Mouse (Mus musculus): ENCODE data around the gene Ptger1. TPM values are rescaled to one million over a fixed set of nuclear protein-coding genes. Genes with fewer than 3 reads are reported as not detected.

Ptger1 gene
- polyA plus RNA-seq, 2 experiments: 0.40 to 2.7 TPM

DNA sequence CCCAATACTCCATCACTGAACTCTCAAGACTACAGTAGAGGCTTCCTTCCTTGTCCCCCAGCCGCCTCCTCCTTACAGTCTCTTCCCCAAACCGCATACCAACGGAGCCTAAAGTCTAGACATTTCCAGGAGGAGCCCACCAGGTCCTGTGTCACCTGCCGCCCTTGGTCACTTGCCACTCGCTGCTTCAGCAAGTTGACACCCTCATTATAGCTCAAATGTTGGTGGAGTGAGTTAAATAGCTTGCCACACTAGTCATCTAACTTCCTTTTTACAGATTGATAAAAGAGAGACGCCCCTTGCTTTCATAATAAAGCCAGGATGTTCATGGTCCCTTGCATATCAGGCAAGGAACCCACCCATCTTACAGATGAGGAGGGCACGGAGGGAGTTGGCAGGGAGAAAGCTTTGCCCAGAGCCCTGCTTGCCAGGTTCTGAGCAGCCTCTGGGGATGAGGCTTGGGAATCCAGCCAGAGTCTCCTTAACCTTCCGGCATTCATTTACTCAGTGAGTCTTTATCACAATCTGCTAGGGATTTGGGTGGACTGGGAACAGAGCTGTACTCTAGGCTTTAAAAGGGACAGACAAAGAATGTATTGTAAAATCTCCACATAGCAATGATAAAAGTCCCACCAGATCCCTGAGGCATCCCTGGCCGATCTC is 34.1 kb downstream of the Ptger1 start:
- 75% methylated on average over 9 of the region's 9 CpGs for WGBS
- no peak overlapping the region for H3K9ac ChIP-seq (ENCODE audit: low read depth, low read length, severe bottlenecking)
- DNase-seq (ENCODE audit: low spot score) (no peak), ATAC-seq (ENCODE audit: low FRiP score, low read depth) (no peak)
- peaks cover 13% of the 10 kb centered on the region for H3K4me1 ChIP-seq (ENCODE audit: control insufficient read depth, insufficient read depth, low read length)
- no peak overlapping the region for H3K27ac ChIP-seq (replicated peaks; ENCODE audit: low read depth, low read length)
- H3K36me3 ChIP-seq (ENCODE audit: control insufficient read depth, insufficient read depth, low read length): no peaks in the 10 kb centered on the region
- H3K27me3 ChIP-seq (ENCODE audit: control insufficient read depth, insufficient read depth, low read length): no peaks in the 10 kb centered on the region
- no peak overlapping the region for H3K4me2 ChIP-seq (replicated peaks; ENCODE audit: low read depth, low read length, severe bottlenecking)
- H3K9me3 ChIP-seq (ENCODE audit: control insufficient read depth, low read length): no peaks in the 10 kb centered on the region
- TF ChIP-seq POLR2A (IDR thresholded peaks at IDR 0.05; ENCODE audit: borderline replicate concordance, extremely low read depth, insufficient read depth, insufficient read length): no peak
- H3K4me3 ChIP-seq (replicated peaks; ENCODE audit: low read length): no peak overlapping the region

GRCm38 (mm10) chr8:83703426-83703825 is 36.9 kb downstream of the Ptger1 start:
- no peak overlapping the region for H3K9ac ChIP-seq (ENCODE audit: low read depth, low read length, severe bottlenecking)
- 80% methylated on average over 4 of the region's 4 CpGs for WGBS
- H3K27ac ChIP-seq (replicated peaks; ENCODE audit: low read depth, low read length): no peak overlapping the region
- H3K9me3 ChIP-seq (ENCODE audit: control insufficient read depth, low read length): no peaks in the 10 kb centered on the region
- H3K36me3 ChIP-seq (ENCODE audit: control insufficient read depth, insufficient read depth, low read length): no peaks in the 10 kb centered on the region
- ATAC-seq (ENCODE audit: low FRiP score, low read depth): no peak
- 0 out of 2 replicates have a peak, but pooled peaks cover 3% of the 10 kb centered on the region for H3K4me1 ChIP-seq (ENCODE audit: control insufficient read depth, insufficient read depth, low read length)
- no peak for TF ChIP-seq POLR2A (IDR thresholded peaks at IDR 0.05; ENCODE audit: borderline replicate concordance, extremely low read depth, insufficient read depth, insufficient read length)
- no peak for DNase-seq (ENCODE audit: low spot score)
- no peaks in the 10 kb centered on the region for H3K27me3 ChIP-seq (ENCODE audit: control insufficient read depth, insufficient read depth, low read length)
- H3K4me2 ChIP-seq (replicated peaks; ENCODE audit: low read depth, low read length, severe bottlenecking): no peak overlapping the region
- H3K4me3 ChIP-seq (replicated peaks; ENCODE audit: low read length): no peak overlapping the region

- DNase-seq (ENCODE audit: low spot score) (no peak), ATAC-seq (ENCODE audit: low FRiP score, low read depth) (no peak)
- Histone ChIP-seq H3K36me3 (ENCODE audit: control insufficient read depth, insufficient read depth, low read length) (no peaks in the 10 kb centered on the region), H3K4me3 (replicated peaks; ENCODE audit: low read length) (no peak overlapping the region), H3K9me3 (ENCODE audit: control insufficient read depth, low read length) (no peaks in the 10 kb centered on the region), H3K4me1 (ENCODE audit: control insufficient read depth, insufficient read depth, low read length) (no peaks in the 10 kb centered on the region), H3K27ac (replicated peaks; ENCODE audit: low read depth, low read length) (no peak overlapping the region), H3K4me2 (replicated peaks; ENCODE audit: low read depth, low read length, severe bottlenecking) (no peak overlapping the region), H3K27me3 (ENCODE audit: control insufficient read depth, insufficient read depth, low read length) (no peaks in the 10 kb centered on the region), H3K9ac (ENCODE audit: low read depth, low read length, severe bottlenecking) (no peak overlapping the region)
- 60% methylated on average over 5 of the region's 5 CpGs for WGBS
- TF ChIP-seq POLR2A (IDR thresholded peaks at IDR 0.05; ENCODE audit: borderline replicate concordance, extremely low read depth, insufficient read depth, insufficient read length): no peak
Measured at GRCm38 (mm10) chr8:83706411-83706810, 39.9 kb downstream of the Ptger1 start.

GRCm38 (mm10) chr8:83707554-83707953 is 41.1 kb downstream of the Ptger1 start:
- 67% methylated on average over 8 of the region's 8 CpGs for WGBS
- Histone ChIP-seq H3K9me3 (ENCODE audit: control insufficient read depth, low read length) (no peaks in the 10 kb centered on the region), H3K4me3 (replicated peaks; ENCODE audit: low read length) (no peak overlapping the region), H3K9ac (ENCODE audit: low read depth, low read length, severe bottlenecking) (no peak overlapping the region), H3K27me3 (ENCODE audit: control insufficient read depth, insufficient read depth, low read length) (no peaks in the 10 kb centered on the region), H3K36me3 (ENCODE audit: control insufficient read depth, insufficient read depth, low read length) (no peaks in the 10 kb centered on the region), H3K27ac (replicated peaks; ENCODE audit: low read depth, low read length) (no peak overlapping the region), H3K4me2 (replicated peaks; ENCODE audit: low read depth, low read length, severe bottlenecking) (no peak overlapping the region), H3K4me1 (ENCODE audit: control insufficient read depth, insufficient read depth, low read length) (no peaks in the 10 kb centered on the region)
- no peak for TF ChIP-seq POLR2A (IDR thresholded peaks at IDR 0.05; ENCODE audit: borderline replicate concordance, extremely low read depth, insufficient read depth, insufficient read length)
- DNase-seq (ENCODE audit: low spot score) (no peak), ATAC-seq (ENCODE audit: low FRiP score, low read depth) (no peak)

DNA sequence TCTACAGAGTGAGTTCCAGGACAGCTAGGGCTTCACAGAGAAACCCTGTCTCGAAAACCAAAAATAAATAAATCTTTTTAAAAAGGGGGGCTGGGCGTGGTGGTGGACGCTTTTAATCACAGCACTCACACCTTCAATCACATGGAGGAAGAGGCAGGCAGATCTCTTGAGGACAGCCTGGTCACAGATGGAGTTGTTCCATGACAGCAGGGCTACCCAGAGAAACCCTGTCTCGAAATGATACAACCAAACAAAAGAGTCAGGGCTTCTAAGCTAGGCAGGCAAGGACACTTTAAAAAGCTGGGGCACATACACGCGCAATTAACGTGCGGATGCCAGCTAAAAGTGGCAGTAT is 48.2 kb downstream of the Ptger1 start:
- peak; percentile 4 for ATAC-seq (ENCODE audit: low FRiP score, low read depth)
- DNase-seq (ENCODE audit: low spot score): no peak
- Histone ChIP-seq H3K27me3 (ENCODE audit: control insufficient read depth, insufficient read depth, low read length) (no peaks in the 10 kb centered on the region), H3K36me3 (ENCODE audit: control insufficient read depth, insufficient read depth, low read length) (peaks cover 5% of the 10 kb centered on the region), H3K4me2 (replicated peaks; ENCODE audit: low read depth, low read length, severe bottlenecking) (peak overlapping the region; percentile 85), H3K27ac (replicated peaks; ENCODE audit: low read depth, low read length) (0 out of 2 replicates have a peak overlapping the region, but pooled peaks have one; percentile 20), H3K4me1 (ENCODE audit: control insufficient read depth, insufficient read depth, low read length) (peaks cover 14% of the 10 kb centered on the region), H3K9me3 (ENCODE audit: control insufficient read depth, low read length) (no peaks in the 10 kb centered on the region), H3K4me3 (replicated peaks; ENCODE audit: low read length) (peak overlapping the region; percentile 82), H3K9ac (ENCODE audit: low read depth, low read length, severe bottlenecking) (no peak overlapping the region)
- TF ChIP-seq POLR2A (IDR thresholded peaks at IDR 0.05; ENCODE audit: borderline replicate concordance, extremely low read depth, insufficient read depth, insufficient read length): no peak
- WGBS: 17% methylated on average over 8 of the region's 8 CpGs
